Mouse (Mus musculus): Measurements from ENCODE around the gene Col4a3bp.

- no peak for TF ChIP-seq CTCF (IDR thresholded peaks at IDR 0.05)
- no peak for TF ChIP-seq EP300 (IDR thresholded peaks at IDR 0.05)
These were observed 72.2 kb downstream of the Col4a3bp start for GRCm38 (mm10) chr13:96614615-96615014.

Measured in lung, postnatal 0 days (tissue).